Mouse (Mus musculus) kidney, embryonic 14.5 days (tissue): Measurements from ENCODE around the gene Plxna4. TPM values are rescaled to one million over a fixed set of nuclear protein-coding genes. Genes with fewer than 3 reads are reported as not detected.

Experiments
- ATAC-seq: fragments of 200-750 bp; cut with Nextera tagmentation; 2 replicates; pipeline ENCODE4 v1.8.0; 2017; ENCODE audit warnings: moderate number of reproducible peaks, mild to moderate bottlenecking, moderate TSS enrichment, moderate library complexity; ENCODE audit not compliant: low FRiP score, low TSS enrichment
- H3K27ac ChIP-seq: fragments of 300-500 bp; sonication (generic); 2 replicates; pipeline ENCODE4 v1.5.1; 2014; ENCODE audit warnings: low read depth, mild to moderate bottlenecking, low read length, moderate library complexity, mixed read lengths
- H3K27me3 ChIP-seq: fragments of 300-500 bp; sonication (generic); 2 replicates; pipeline ENCODE4 v1.6.1; 2014; ENCODE audit warnings: mild to moderate bottlenecking, low read length; ENCODE audit not compliant: control insufficient read depth, insufficient read depth
- H3K36me3 ChIP-seq: fragments of 300-500 bp; sonication (generic); 2 replicates; pipeline ENCODE4 v1.6.1; 2014; ENCODE audit warnings: low read length, mixed read lengths; ENCODE audit not compliant: control insufficient read depth, insufficient read depth
- H3K4me1 ChIP-seq: fragments of 300-500 bp; sonication (generic); 2 replicates; pipeline ENCODE4 v1.6.1; 2014; ENCODE audit warnings: low read length, mixed read lengths; ENCODE audit not compliant: control insufficient read depth, insufficient read depth
- H3K4me2 ChIP-seq: fragments of 300-500 bp; sonication (generic); replicated peaks from 2 replicates; pipeline ENCODE4 v1.6.1; 2014; ENCODE audit warnings: low read depth, mild to moderate bottlenecking, low read length
- H3K4me3 ChIP-seq: fragments of 300-500 bp; sonication (generic); 2 replicates; pipeline ENCODE4 v1.5.1; 2014; ENCODE audit warnings: mild to moderate bottlenecking, low read length
- H3K9ac ChIP-seq: fragments of 300-500 bp; sonication (generic); 2 replicates; pipeline ENCODE4 v1.6.1; 2014; ENCODE audit warnings: low read depth, mild to moderate bottlenecking, low read length, moderate library complexity
- H3K9me3 ChIP-seq: fragments of 300-500 bp; sonication (generic); 2 replicates; pipeline ENCODE4 v1.6.1; 2016; ENCODE audit warnings: low read length; ENCODE audit not compliant: control insufficient read depth
- WGBS: fragments of 180-500 bp; shearing (Covaris S2); extraction: QIAGEN DNeasy Blood & Tissue Kit; methylation state at CpG from one replicate; pipeline ENCODE4 v1.1.7; 2014; 5-methylcytosine and 5-hydroxymethylcytosine counted together
- polyA plus RNA-seq: library from polyadenylated mRNA; unstranded; fragments of >200 nt; fragmentation: Nextera tagmentation; extraction: Ambion mirVana; gene quantifications from 2 replicates; pipeline ENCODE4 v1.2.1, GENCODE M21; 2014

Gene Plxna4
- polyA plus RNA-seq, 1 experiment from 2014 or later, result 1.2 TPM

- no peak overlapping the region for H3K27ac ChIP-seq
- 82% methylated on average over 4 of the region's 4 CpGs for WGBS
- ATAC-seq, result no peak
- H3K4me2 ChIP-seq, result no peak overlapping the region
- no peaks in the 10 kb centered on the region for H3K4me1 ChIP-seq
- H3K36me3 ChIP-seq, result no peaks in the 10 kb centered on the region
- H3K4me3 ChIP-seq, result no peak overlapping the region
- no peaks in the 10 kb centered on the region for H3K27me3 ChIP-seq
- no peak overlapping the region for H3K9ac ChIP-seq
- no peaks in the 10 kb centered on the region for H3K9me3 ChIP-seq
Measured at GRCm38 (mm10) chr6:32144771-32145170, 443.2 kb downstream of the Plxna4 start.

DNA sequence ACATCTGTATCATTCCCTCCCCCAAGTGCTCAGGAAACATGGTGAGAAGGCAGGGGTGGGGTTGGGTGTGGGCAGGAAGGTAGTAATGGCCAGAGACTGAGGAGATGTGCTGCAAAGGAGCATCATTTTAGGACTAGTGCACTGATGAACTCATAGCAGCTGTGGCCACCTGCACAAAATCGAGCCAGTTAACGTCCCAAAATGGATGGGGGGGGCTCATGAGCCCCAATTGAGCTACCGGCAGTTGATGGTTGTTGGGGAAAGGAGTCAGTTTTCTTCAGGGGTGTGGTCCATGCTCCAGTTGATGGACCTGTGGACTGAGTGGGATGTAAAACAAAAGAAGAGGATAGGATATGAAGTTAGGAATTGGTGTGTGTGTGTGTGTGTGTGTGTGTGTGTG lies 448.5 kb downstream of the Plxna4 start:
- WGBS, result 83% methylated on average over 3 of the region's 3 CpGs
- no peak for ATAC-seq
- H3K27me3 ChIP-seq, result no peaks in the 10 kb centered on the region
- no peak overlapping the region for H3K4me2 ChIP-seq
- no peaks in the 10 kb centered on the region for H3K36me3 ChIP-seq
- H3K27ac ChIP-seq, result no peak overlapping the region
- H3K4me1 ChIP-seq, result no peaks in the 10 kb centered on the region
- H3K4me3 ChIP-seq, result no peak overlapping the region
- H3K9me3 ChIP-seq, result no peaks in the 10 kb centered on the region
- H3K9ac ChIP-seq, result no peak overlapping the region

- 55% methylated on average over 6 of the region's 6 CpGs for WGBS
- ATAC-seq, result no peak
- no peak overlapping the region for H3K9ac ChIP-seq
- H3K9me3 ChIP-seq, result no peaks in the 10 kb centered on the region
- H3K27me3 ChIP-seq, result no peaks in the 10 kb centered on the region
- H3K4me3 ChIP-seq, result no peak overlapping the region
- no peaks in the 10 kb centered on the region for H3K4me1 ChIP-seq
- no peak overlapping the region for H3K27ac ChIP-seq
- H3K4me2 ChIP-seq, result no peak overlapping the region
- no peaks in the 10 kb centered on the region for H3K36me3 ChIP-seq
Measured at GRCm38 (mm10) chr6:32126914-32127313, 461.1 kb downstream of the Plxna4 start.

DNA sequence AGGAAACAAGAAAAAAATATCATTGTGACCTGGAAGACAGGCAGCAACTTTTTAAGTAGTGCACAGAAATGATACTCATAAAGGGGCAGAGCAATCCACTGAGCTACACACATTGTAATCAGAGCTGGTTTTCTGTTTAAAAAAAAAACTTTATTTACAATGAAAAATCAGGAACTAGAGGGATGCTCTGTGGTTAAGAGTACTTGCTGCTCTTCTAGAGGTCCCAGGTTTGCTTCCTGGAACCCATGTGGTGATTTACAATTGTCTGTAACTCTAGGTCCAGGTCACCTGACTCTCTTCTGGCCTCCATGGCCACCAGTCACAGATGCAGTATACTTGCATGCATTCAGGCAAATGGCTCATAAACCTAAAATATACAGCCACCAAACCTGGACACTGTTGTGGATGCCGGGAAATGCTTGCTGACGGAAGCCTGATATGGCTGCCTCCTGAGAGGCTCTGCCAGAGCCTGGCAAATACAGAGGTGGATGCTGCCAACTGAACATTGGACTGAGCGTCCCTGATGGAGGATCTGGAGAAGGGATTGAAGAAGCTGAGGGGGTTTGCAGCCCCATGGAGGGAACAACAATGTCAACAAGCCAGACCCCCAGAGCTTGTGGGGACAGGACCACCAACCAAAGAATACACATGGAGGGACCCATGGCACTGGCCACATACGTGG lies 465.3 kb downstream of the Plxna4 start:
- 69% methylated on average over 4 of the region's 4 CpGs for WGBS
- Histone ChIP-seq H3K9me3 (no peaks in the 10 kb centered on the region), H3K27me3 (no peaks in the 10 kb centered on the region), H3K4me1 (no peaks in the 10 kb centered on the region), H3K27ac (no peak overlapping the region), H3K4me3 (no peak overlapping the region), H3K4me2 (no peak overlapping the region), H3K9ac (no peak overlapping the region), H3K36me3 (no peaks in the 10 kb centered on the region)
- no peak for ATAC-seq

DNA sequence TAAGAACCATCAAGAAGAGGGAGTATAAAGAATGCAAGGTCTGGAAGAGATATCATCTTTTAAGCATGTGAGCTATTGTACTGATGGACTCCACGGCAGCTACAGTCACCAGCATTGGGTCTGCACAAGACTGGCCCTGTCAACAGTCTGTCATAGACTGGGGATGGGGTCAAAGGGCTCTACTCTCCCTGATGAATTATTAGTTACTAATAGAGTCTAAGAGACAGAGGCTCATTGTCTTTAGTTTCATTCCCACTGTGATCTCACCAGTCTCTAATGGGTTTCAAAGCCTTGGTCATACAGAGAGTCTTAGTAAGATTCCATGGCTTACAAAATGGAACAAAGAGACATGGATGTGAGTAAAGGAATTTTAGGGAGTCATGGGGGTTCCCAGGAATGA lies 467.1 kb downstream of the Plxna4 start:
- no peak overlapping the region for H3K27ac ChIP-seq
- no peaks in the 10 kb centered on the region for H3K36me3 ChIP-seq
- no peak overlapping the region for H3K4me3 ChIP-seq
- H3K4me2 ChIP-seq, result no peak overlapping the region
- H3K4me1 ChIP-seq, result no peaks in the 10 kb centered on the region
- H3K9me3 ChIP-seq, result no peaks in the 10 kb centered on the region
- H3K9ac ChIP-seq, result no peak overlapping the region
- H3K27me3 ChIP-seq, result no peaks in the 10 kb centered on the region
- WGBS, result 69% methylated on average over 1 of the region's 1 CpGs
- ATAC-seq, result no peak

DNA sequence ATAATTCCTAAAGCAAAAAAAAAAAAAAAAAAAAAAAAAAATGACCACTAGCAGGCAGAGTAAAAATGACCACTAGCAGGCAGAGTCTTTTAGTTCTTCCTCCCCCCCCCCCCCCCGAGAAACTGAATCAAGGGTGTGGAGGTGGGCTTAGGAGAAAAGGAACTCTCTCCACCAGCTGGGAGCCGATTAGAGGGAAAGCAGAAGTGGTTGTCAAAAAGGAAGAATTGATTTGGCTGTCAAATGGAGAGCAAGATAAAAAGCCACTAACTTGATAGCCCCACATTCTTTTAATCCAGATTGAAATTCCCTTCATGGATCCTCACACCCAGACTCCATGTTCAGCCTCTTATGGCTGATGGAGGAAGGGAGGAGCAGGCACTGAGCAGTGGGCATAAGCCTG lies 478.8 kb downstream of the Plxna4 start:
- H3K4me1 ChIP-seq, result no peaks in the 10 kb centered on the region
- H3K9ac ChIP-seq, result no peak overlapping the region
- 55% methylated on average over 2 of the region's 2 CpGs for WGBS
- no peak overlapping the region for H3K4me2 ChIP-seq
- no peaks in the 10 kb centered on the region for H3K36me3 ChIP-seq
- H3K9me3 ChIP-seq, result no peaks in the 10 kb centered on the region
- H3K27ac ChIP-seq, result no peak overlapping the region
- no peaks in the 10 kb centered on the region for H3K27me3 ChIP-seq
- no peak overlapping the region for H3K4me3 ChIP-seq
- ATAC-seq, result no peak

- no peaks in the 10 kb centered on the region for H3K4me1 ChIP-seq
- H3K27ac ChIP-seq, result no peak overlapping the region
- WGBS, result 53% methylated on average over 9 of the region's 9 CpGs
- no peaks in the 10 kb centered on the region for H3K27me3 ChIP-seq
- no peak overlapping the region for H3K9ac ChIP-seq
- H3K9me3 ChIP-seq, result no peaks in the 10 kb centered on the region
- no peaks in the 10 kb centered on the region for H3K36me3 ChIP-seq
- no peak overlapping the region for H3K4me2 ChIP-seq
- no peak overlapping the region for H3K4me3 ChIP-seq
- ATAC-seq, result no peak
Measured at GRCm38 (mm10) chr6:32105547-32106275, 482.3 kb downstream of the Plxna4 start.
